Mouse (Mus musculus): Measurements from ENCODE around the gene Zfp771. TPM values are rescaled to one million over a fixed set of nuclear protein-coding genes. Genes with fewer than 3 reads are reported as not detected.
"Not testable (repeated sequence)": the region's sequence is repeated elsewhere in the genome, so short reads cannot be mapped to it uniquely, and the experiment has no call there.

Zfp771 gene
- polyA plus RNA-seq, 1 experiment from 2014 or later, result 15.5 TPM

DNA sequence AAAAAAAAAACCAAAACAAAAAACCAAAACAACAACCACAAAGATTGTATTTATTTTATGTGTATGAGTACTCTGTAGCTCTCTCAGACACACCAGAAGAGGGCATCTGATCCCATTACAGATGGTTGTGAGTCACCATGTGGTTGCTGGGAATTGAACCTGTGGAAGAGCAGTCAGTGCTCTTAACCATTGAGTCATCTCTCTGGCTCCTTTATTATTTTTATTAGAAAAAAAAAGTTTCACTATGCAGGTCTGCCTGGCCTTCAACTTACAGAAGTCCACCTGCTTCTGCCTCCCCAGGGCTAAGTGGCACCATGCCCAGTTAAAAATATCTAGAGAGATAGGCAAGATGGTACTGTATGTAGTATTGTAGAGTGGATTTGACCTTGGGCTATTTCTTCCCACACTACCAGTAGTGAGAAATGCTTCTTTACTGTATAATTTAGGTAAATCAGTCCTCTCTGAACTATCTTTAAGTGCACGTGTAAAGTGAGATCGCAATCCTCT, 660 bp upstream of the Zfp771 start:
- no peak for TF ChIP-seq EP300 (IDR thresholded peaks at IDR 0.05; ENCODE audit: low read depth)
- no peak for TF ChIP-seq CTCF (IDR thresholded peaks at IDR 0.05; ENCODE audit: low read depth)
- Histone ChIP-seq H3K27me3 (ENCODE audit: insufficient read depth, low read length) (no peaks in the 10 kb centered on the region), H3K36me3 (replicated peaks; ENCODE audit: insufficient read depth, low read length) (no peaks in the 10 kb centered on the region; the same call in 1 of the 2 replicates), H3K4me3 (ENCODE audit: low read depth, low read length) (peak overlapping the region; percentile 88), H3K4me2 (ENCODE audit: low read depth, low read length) (peak overlapping the region; percentile 99), H3K4me1 (ENCODE audit: insufficient read depth) (peaks cover 21% of the 10 kb centered on the region), H3K9me3 (ENCODE audit: low read length) (no peaks in the 10 kb centered on the region), H3K9ac (replicated peaks) (peak overlapping the region; percentile 94), H3K27ac (ENCODE audit: low read depth) (peak overlapping the region; percentile 96)
- DNase-seq, result no peak
- ATAC-seq, result no peak
- 39% methylated on average over 2 of the region's 2 CpGs for WGBS (ENCODE audit: insufficient replicate concordance)

- ATAC-seq, result peak; percentile 70
- peak overlapping the region; percentile 96 for H3K27ac ChIP-seq (ENCODE audit: low read depth)
- 13% methylated on average over 31 of the region's 33 CpGs for WGBS (ENCODE audit: insufficient replicate concordance)
Observed at GRCm38 (mm10) chr7:127244658-127245510, 810 bp downstream of the Zfp771 start.

GRCm38 (mm10) chr7:127250511-127250910, 6.4 kb downstream of the Zfp771 start:
- not testable (repeated sequence) for H3K9ac ChIP-seq (replicated peaks); H3K4me2 ChIP-seq (ENCODE audit: low read depth, low read length); H3K27me3 ChIP-seq (ENCODE audit: insufficient read depth, low read length); H3K9me3 ChIP-seq (ENCODE audit: low read length); ATAC-seq; H3K36me3 ChIP-seq (replicated peaks; ENCODE audit: insufficient read depth, low read length); H3K4me3 ChIP-seq (ENCODE audit: low read depth, low read length); DNase-seq; H3K27ac ChIP-seq (ENCODE audit: low read depth)
- 82% methylated on average over 8 of the region's 8 CpGs for WGBS (ENCODE audit: insufficient replicate concordance)
- peaks cover 28% of the 10 kb centered on the region for H3K4me1 ChIP-seq (ENCODE audit: insufficient read depth)

More at GRCm38 (mm10) chr7:127244658-127245510, 810 bp downstream of the Zfp771 start:
- peak overlapping the region; percentile 99 for H3K4me2 ChIP-seq (ENCODE audit: low read depth, low read length)
- H3K4me1 ChIP-seq (ENCODE audit: insufficient read depth), result peaks cover 21% of the 10 kb centered on the region
- H3K9ac ChIP-seq (replicated peaks), result peak overlapping the region; percentile 94
- H3K4me3 ChIP-seq (ENCODE audit: low read depth, low read length), result peak overlapping the region; percentile 88
- TF ChIP-seq EP300 (IDR thresholded peaks at IDR 0.05; ENCODE audit: low read depth) (no peak), CTCF (IDR thresholded peaks at IDR 0.05; ENCODE audit: low read depth) (no peak)
- no peaks in the 10 kb centered on the region for H3K27me3 ChIP-seq (ENCODE audit: insufficient read depth, low read length)
- no peak for DNase-seq
- no peaks in the 10 kb centered on the region for H3K9me3 ChIP-seq (ENCODE audit: low read length)
- peaks cover 6% of the 10 kb centered on the region for H3K36me3 ChIP-seq (replicated peaks; ENCODE audit: insufficient read depth, low read length)

DNA sequence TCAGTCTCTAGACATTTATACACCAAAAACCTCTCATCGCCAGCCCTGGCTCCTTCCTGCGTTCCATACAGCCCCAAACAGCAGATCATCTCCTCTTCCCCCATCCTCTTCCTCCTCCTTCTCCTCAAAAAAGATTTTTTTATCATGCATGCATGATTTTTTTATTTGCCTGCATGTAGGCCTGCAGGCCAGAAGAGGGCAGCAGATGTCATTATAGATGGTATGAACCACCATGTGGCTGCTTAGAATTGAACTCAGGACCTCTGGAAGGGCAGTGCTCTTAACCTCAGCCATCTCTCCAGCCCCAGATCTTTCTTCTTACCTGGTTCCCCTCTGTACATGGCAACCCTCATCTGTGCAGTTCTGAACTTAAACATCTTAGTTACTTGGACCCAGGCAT, 8.3 kb downstream of the Zfp771 start:
- TF ChIP-seq EP300 (IDR thresholded peaks at IDR 0.05; ENCODE audit: low read depth), result no peak
- TF ChIP-seq CTCF (IDR thresholded peaks at IDR 0.05; ENCODE audit: low read depth), result peak; percentile 76
- ATAC-seq (no peak), DNase-seq (no peak)
- Histone ChIP-seq H3K4me2 (ENCODE audit: low read depth, low read length) (no peak overlapping the region), H3K4me3 (ENCODE audit: low read depth, low read length) (no peak overlapping the region), H3K9me3 (ENCODE audit: low read length) (no peaks in the 10 kb centered on the region), H3K27me3 (ENCODE audit: insufficient read depth, low read length) (no peaks in the 10 kb centered on the region), H3K36me3 (replicated peaks; ENCODE audit: insufficient read depth, low read length) (peaks cover 15% of the 10 kb centered on the region), H3K9ac (replicated peaks) (no peak overlapping the region), H3K4me1 (ENCODE audit: insufficient read depth) (peaks cover 29% of the 10 kb centered on the region), H3K27ac (ENCODE audit: low read depth) (peak overlapping the region; percentile 30; the same call in 1 of the 2 replicates)
- WGBS (ENCODE audit: insufficient replicate concordance), result 69% methylated on average over 2 of the region's 2 CpGs

DNA sequence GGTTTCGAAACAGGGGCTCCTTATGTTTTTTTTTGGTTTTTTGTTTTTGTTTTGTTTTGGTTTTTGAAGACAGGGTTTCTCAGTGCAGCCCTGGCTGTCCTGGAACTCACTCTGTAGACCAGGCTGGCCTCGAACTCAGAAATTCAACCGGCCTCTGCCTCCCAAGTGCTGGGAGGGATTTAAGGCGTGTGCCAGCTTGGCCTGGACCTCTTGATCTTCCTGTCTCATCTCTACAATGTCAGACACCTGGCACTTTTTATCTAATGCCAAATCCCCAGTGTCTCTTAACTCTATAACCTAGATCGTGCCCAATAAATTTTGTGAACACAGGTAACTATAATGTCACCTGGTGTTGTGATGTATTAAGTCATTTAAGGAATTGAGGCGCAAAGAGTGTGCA, 9.3 kb downstream of the Zfp771 start:
- DNase-seq (no peak), ATAC-seq (no peak)
- TF ChIP-seq CTCF (IDR thresholded peaks at IDR 0.05; ENCODE audit: low read depth) (no peak), EP300 (IDR thresholded peaks at IDR 0.05; ENCODE audit: low read depth) (no peak)

More for the DNA sequence above, 9.3 kb downstream of the Zfp771 start:
- Histone ChIP-seq H3K36me3 (replicated peaks; ENCODE audit: insufficient read depth, low read length) (peaks cover 15% of the 10 kb centered on the region), H3K4me2 (ENCODE audit: low read depth, low read length) (peak overlapping the region; percentile 96), H3K27me3 (ENCODE audit: insufficient read depth, low read length) (no peaks in the 10 kb centered on the region), H3K4me1 (ENCODE audit: insufficient read depth) (peaks cover 29% of the 10 kb centered on the region), H3K9ac (replicated peaks) (peak overlapping the region; percentile 65), H3K4me3 (ENCODE audit: low read depth, low read length) (peak overlapping the region; percentile 68), H3K27ac (ENCODE audit: low read depth) (peak overlapping the region; percentile 78; the same call in 1 of the 2 replicates), H3K9me3 (ENCODE audit: low read length) (no peaks in the 10 kb centered on the region)
- WGBS (ENCODE audit: insufficient replicate concordance), result 70% methylated on average over 6 of the region's 6 CpGs
